Mouse (Mus musculus): ENCODE data around the gene Lsamp.
A peak's percentile ranks its signal among the peaks of the same experiment; 100 is the strongest.

Gene Lsamp

DNA sequence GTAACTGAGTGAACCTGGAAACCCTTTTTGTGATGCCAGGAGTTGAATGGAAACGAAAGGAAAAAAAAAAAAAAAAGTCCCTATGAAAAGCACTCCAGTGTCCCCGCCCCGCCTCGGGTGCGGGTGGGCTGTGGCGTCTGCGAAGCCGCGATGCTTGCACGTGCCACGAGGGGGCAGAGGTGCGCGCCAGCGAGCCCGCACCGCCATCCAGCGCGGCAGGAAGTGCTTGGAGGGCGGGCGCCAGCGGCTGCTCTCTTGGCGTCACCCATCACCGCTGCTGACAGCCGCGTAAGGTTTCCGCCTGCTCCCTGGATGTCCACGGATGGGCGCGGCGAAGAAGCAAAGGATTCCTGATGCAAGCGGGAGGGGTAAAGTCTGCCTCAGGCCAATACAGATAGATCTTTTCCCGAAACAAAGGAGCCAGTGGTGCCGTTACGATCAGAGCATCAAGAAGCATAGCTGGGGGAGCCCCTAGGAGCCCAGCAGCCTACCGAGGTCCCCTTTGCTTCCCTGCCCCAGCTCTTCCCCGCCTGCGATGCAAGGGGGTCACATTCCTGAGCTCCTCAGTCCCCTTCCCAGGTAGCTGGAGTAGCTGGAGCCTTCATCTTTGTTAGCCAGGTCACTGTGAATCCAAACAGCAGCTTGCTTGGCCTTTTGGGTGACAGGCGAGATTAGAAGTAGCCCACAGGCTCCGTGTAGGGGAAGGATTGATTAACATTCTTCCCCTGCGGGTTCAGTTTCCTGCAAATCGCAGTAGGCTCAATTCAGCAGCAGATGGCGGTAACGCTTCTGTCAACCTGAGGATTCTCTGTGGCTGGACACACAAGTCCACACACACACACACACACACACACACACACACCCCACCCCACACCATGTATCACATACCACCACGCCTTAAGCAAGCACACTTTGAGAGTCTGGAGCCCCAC, 2206.2 kb downstream of the Lsamp start:
- peak; percentile 56 for DNase-seq (ENCODE audit: low read depth)
